Mouse (Mus musculus) liver, adult 2 months (tissue): ENCODE results near the gene Spef1. TPM values are rescaled to one million over a fixed set of nuclear protein-coding genes. Genes with fewer than 3 reads are reported as not detected.

Source experiments
- DNase-seq: peaks from one replicate; pipeline ENCODE4 v3.0.0-alpha.2; 2011; ENCODE audit warnings: low read depth, low spot score; ENCODE audit errors: extremely low read depth
- H3K27ac ChIP-seq: fragments of 200-500 bp; replicated peaks from 2 replicates; pipeline ENCODE4 v1.5.1; 2012; ENCODE audit warnings: low read depth, mild to moderate bottlenecking, control low read depth, inconsistent platforms, low read length; ENCODE audit not compliant: insufficient read depth
- H3K27me3 ChIP-seq: fragments of 200-500 bp; 2 replicates; pipeline ENCODE4 v1.6.1; 2012; ENCODE audit warnings: mild to moderate bottlenecking, moderate library complexity, low read length, inconsistent platforms; ENCODE audit not compliant: control insufficient read depth, insufficient read depth
- H3K36me3 ChIP-seq: fragments of 200-500 bp; 2 replicates; pipeline ENCODE4 v1.6.1; 2012; ENCODE audit warnings: low read length, inconsistent platforms; ENCODE audit not compliant: control insufficient read depth, insufficient read depth
- H3K4me1 ChIP-seq: fragments of 200-500 bp; 2 replicates; pipeline ENCODE4 v1.6.1; 2011; ENCODE audit warnings: low read length; ENCODE audit not compliant: control insufficient read depth, insufficient read depth
- H3K4me3 ChIP-seq: fragments of 200-500 bp; 2 replicates; pipeline ENCODE4 v1.5.1; 2011; ENCODE audit warnings: low read depth, mild to moderate bottlenecking, control low read depth, low read length, moderate library complexity; ENCODE audit not compliant: insufficient read depth
- H3K79me2 ChIP-seq: fragments of 200-500 bp; 2 replicates; pipeline ENCODE4 v1.6.1; 2012; ENCODE audit warnings: inconsistent platforms, mild to moderate bottlenecking, low read length, moderate library complexity; ENCODE audit not compliant: control insufficient read depth, insufficient read depth
- H3K9ac ChIP-seq: fragments of 200-500 bp; 2 replicates; pipeline ENCODE4 v1.6.1; 2012; ENCODE audit warnings: low read depth, mild to moderate bottlenecking, control low read depth, inconsistent platforms, low read length
- CTCF ChIP-seq: fragments of 200-500 bp; IDR thresholded peaks from 2 replicates; pipeline ENCODE4 v1.5.1; 2011; ENCODE audit warnings: low read depth, low read length, control low read depth
- POLR2A ChIP-seq: fragments of 200-500 bp; IDR thresholded peaks from 2 replicates; pipeline ENCODE4 v1.6.1; 2011; ENCODE audit warnings: low read length, control low read depth; ENCODE audit not compliant: insufficient read depth; ENCODE audit errors: extremely low read depth
- WGBS: fragments of 180-500 bp; shearing (Covaris S2); methylation state at CpG from one replicate; pipeline ENCODE4 v1.1.7; 2018; 5-methylcytosine and 5-hydroxymethylcytosine counted together
- polyA plus RNA-seq: library from polyadenylated mRNA; depleted of rRNA; stranded (reverse); fragments of >200 nt; gene quantifications from 2 replicates; pipeline ENCODE4 v1.2.3, GENCODE M21; 2012
- total RNA-seq: library from RNA; depleted of rRNA; stranded (reverse); fragments of >200 nt; gene quantifications from 2 replicates; pipeline ENCODE4 v1.2.3, GENCODE M21; 2014

Gene Spef1
- total and polyA plus RNA-seq, 2 experiments: 0.37 to 0.76 TPM

DNA sequence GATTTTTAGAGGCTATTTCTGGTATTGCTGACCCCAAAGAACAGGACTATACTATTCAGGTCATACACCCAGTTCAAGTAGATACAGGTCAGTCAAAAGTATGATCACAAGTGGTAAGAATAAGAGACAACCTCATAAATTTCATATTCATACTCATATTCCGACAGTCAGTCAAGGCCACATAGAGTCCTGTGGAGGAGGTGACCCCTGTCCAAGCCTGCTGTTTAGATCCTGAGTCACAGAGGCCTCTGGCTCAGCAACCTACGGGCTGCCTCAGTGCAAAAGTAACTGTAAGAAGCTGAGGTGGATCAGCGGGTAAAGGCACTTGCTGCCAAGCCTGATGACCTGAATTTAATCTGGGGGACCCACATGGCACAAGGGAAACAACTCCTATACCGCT is 33.0 kb downstream of the Spef1 start:
- Histone ChIP-seq H3K36me3 (no peaks in the 10 kb centered on the region), H3K27ac (no peak overlapping the region), H3K4me1 (no peaks in the 10 kb centered on the region), H3K4me3 (no peak overlapping the region), H3K9ac (no peak overlapping the region), H3K79me2 (no peaks in the 10 kb centered on the region), H3K27me3 (no peaks in the 10 kb centered on the region)
- 95% methylated on average over 4 of the region's 4 CpGs for WGBS
- DNase-seq: no peak
- TF ChIP-seq CTCF (no peak), POLR2A (no peak)

DNA sequence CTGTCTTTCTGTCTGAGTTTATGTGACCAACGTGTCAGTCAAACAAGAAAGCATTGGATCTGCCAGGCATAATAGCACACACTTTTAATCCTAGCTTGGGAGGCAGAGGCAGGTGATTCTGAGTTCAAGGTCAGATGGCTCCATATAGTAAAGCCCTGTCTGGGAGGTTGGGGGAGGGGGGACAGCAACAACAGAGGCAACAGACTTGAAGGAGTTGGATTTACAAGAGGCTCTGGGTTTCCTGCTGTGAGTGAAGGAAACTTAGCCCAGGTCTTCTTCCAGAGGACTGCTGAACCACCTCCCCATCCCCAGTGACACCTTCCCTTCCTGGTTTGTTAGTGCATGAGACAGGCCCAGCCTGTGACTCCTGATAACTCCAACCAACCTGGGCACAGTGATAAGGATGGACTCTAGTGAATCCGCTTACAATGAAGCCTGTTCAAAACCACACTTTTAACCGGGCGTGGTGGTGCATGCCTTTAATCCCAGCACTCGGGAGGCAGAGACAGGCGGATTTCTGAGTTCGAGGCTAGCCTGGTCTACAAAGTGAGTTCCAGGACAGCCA is 34.8 kb downstream of the Spef1 start:
- no peak for TF ChIP-seq POLR2A
- no peak for TF ChIP-seq CTCF
- Histone ChIP-seq H3K9ac (no peak overlapping the region), H3K79me2 (no peaks in the 10 kb centered on the region), H3K27me3 (no peaks in the 10 kb centered on the region), H3K36me3 (no peaks in the 10 kb centered on the region), H3K4me1 (no peaks in the 10 kb centered on the region), H3K27ac (no peak overlapping the region), H3K4me3 (no peak overlapping the region)
- 91% methylated on average over 7 of the region's 7 CpGs for WGBS
- DNase-seq: no peak

DNA sequence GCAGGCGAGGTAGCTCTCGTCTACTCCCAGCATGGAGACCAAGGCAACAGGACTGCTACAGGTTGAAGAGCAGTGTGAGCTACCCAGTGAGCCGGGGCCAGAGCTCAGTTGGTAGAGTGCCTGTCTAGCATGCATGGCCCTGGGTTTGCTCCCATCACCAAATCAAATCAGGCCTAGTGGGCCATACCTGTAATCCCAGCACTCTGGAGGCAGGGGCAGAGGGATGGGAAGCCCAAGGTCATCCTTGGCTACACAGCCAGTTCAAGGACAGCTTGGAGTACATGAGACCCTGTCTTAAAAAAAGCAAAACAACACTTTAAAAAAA is 37.9 kb downstream of the Spef1 start:
- no peak overlapping the region for H3K27ac ChIP-seq
- H3K4me3 ChIP-seq: no peak overlapping the region
- no peaks in the 10 kb centered on the region for H3K4me1 ChIP-seq
- H3K79me2 ChIP-seq: no peaks in the 10 kb centered on the region
- no peaks in the 10 kb centered on the region for H3K36me3 ChIP-seq
- no peak for DNase-seq
- H3K9ac ChIP-seq: no peak overlapping the region
- 97% methylated on average over 3 of the region's 3 CpGs for WGBS
- H3K27me3 ChIP-seq: no peaks in the 10 kb centered on the region
- TF ChIP-seq POLR2A (no peak), CTCF (no peak)

DNA sequence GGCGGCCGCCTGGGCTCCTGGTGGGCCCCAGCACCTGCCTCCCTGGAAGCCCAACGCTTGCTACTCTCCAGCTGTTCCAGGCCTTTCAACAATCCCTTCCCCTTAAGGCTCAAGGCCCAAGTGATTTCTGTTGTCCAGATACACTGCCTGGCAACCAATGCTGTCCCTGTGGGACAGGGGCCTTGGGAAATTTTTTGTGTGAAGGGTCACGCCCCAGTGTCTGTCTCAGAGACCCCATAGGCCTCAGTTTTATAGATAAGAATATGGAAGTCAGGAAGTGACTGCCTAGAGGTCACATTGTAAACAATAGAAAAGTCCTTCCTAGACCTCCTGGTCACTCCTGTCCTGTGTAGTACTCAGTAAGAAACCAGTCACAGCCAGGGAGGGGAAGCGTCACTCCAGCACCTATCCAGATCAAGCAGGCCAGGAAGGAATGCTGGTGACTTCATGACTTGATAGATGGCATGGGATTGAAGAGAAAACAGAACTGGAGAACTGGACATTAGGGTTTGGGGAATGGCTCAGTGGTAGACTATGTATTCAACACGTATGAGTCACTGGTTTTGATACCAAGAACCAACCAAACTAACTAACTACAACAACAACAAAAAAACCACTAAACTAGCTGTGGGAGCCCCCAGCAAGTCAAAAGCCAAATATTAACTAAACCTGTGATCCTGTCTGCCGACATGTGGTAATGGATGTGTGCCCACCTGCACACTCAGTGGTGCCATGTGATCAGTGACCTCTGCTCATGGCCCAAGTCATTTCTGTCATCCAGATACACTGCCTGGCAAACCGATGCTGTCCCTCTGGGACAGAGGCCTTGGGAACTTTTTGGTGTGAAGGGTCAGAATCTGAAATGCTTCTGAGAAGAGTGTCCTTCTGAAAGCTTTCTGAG is 38.5 kb downstream of the Spef1 start:
- H3K4me3 ChIP-seq: no peak overlapping the region
- TF ChIP-seq POLR2A (no peak), CTCF (no peak)
- H3K4me1 ChIP-seq: no peaks in the 10 kb centered on the region
- 84% methylated on average over 8 of the region's 8 CpGs for WGBS
- no peak overlapping the region for H3K27ac ChIP-seq
- H3K27me3 ChIP-seq: no peaks in the 10 kb centered on the region
- H3K9ac ChIP-seq: no peak overlapping the region
- no peak for DNase-seq
- no peaks in the 10 kb centered on the region for H3K79me2 ChIP-seq
- H3K36me3 ChIP-seq: no peaks in the 10 kb centered on the region

DNA sequence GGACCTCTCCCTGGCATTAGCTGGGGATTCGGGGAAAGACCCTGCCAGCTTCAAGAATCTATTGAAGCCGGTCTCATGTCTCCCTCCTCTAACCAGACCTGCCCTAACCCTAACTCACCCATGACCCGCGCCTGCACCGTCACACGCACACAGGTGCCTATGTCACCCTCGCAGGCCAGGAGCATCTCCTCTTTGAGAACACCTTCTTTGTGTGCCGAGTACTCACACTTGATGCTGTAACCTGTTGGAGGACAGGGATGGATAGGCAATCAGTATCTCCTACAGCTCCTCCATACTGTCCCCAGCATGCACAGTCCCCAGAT is 40.1 kb downstream of the Spef1 start:
- WGBS: 96% methylated on average over 8 of the region's 8 CpGs
- no peak overlapping the region for H3K4me3 ChIP-seq

More for the DNA sequence above, 40.1 kb downstream of the Spef1 start:
- Histone ChIP-seq H3K27me3 (no peaks in the 10 kb centered on the region), H3K9ac (no peak overlapping the region), H3K27ac (no peak overlapping the region), H3K4me1 (0 out of 2 replicates have a peak, but pooled peaks cover 2% of the 10 kb centered on the region), H3K79me2 (no peaks in the 10 kb centered on the region), H3K36me3 (no peaks in the 10 kb centered on the region)
- DNase-seq: no peak
- no peak for TF ChIP-seq CTCF
- TF ChIP-seq POLR2A: no peak
